Mouse (Mus musculus) regulatory T cell (primary cell): ENCODE results near the gene Trim8.

Source experiments
- in situ Hi-C: fragments of 300-600 bp; cut with MboI, MseI; formaldehyde crosslinking; loops from one replicate; pipeline ENCODE4 v1.15.1; 2025; ENCODE audit warnings: high pct_unique_total_duplicates

Gene Trim8

DNA sequence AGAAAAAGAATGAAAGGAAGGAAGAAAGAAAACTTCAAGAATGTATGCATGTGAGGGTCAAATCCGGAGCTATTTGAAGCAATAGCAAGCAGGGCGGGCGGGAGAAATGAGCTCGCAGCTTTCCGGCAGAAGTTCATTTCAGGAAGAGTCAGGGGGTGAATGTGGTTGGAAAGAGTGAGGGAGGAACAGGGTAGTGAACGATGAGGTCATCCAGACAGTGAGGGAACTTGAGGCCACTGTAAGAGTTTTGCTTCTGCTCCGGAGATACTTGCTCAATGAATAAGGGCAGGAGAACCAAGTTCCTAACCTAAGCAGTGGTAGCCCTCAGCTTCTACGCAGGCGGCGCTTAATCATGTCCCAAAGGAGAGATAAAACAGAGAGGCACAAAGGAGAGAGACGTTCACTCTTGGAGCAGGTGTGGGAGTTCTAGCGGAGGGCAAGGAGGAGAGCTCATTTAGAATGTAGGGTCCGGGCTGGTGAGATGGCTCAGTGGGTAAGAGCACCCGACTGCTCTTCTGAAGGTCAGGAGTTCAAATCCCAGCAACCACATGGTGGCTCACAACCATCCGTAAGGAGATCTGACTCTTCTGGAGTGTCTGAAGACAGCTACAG, 21.0 kb downstream of the Trim8 start:
- in situ Hi-C loops = loop anchor here (5.0 to 25.0 kb wide), 3 partner anchors 100 to 1160 kb away; partner anchors contain the start of gene Btrc

DNA sequence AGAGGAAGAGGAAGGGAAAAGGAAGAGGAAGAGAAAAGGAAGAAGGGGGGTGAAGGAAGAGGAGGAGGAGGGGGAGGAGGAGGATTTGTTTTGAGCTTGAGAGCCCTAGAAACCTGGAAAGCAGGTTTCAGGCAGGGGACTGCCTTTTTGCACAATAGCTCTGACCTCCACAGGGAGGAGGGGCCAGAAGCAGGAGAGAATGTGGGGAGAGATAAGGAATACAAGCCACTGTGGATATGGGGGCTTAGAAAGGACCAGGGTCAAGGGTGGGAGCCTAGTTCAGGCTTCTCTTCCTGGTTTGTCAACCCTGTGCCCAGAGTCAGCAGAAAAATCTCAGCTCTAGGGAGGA, 21.6 kb downstream of the Trim8 start:
- in situ Hi-C loops = loop anchor here (5.0 to 25.0 kb wide), 3 partner anchors 99 to 1161 kb away; partner anchors contain the start of gene Btrc

DNA sequence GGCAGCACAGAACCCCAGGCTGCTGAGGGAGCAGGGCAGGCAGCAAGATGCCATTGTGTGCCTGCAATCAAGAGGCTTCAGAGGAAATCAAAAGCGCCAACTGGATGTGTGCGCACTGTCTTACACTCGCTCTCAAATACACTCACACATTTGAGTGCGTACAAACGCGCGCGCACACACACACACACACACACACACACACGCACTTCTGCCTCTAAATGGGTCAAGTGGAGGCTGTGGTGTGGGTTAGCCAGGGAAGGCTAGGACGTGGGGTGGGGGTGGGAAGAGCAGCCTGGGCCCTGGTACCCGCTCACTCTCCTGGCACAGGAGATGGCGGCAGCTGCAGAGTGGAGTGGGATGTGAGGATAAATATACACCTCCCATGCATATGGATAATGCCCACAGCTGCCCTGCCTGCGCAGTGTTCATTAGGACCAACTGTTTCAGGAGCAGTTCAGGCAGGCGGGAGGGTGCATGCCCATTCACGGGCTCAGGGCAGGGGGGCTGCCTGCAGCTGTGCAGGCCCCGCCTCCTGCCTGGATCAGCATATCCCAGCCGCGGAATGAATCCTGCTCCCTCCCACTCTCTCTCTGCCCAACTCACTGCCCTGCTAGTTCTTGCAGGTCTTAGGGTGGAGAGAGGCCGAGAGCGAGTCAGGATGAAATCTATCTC, 22.1 kb downstream of the Trim8 start:
- in situ Hi-C loops = loop anchor here (5.0 to 25.0 kb wide), 3 partner anchors 99 to 1161 kb away; partner anchors contain the start of gene Btrc

DNA sequence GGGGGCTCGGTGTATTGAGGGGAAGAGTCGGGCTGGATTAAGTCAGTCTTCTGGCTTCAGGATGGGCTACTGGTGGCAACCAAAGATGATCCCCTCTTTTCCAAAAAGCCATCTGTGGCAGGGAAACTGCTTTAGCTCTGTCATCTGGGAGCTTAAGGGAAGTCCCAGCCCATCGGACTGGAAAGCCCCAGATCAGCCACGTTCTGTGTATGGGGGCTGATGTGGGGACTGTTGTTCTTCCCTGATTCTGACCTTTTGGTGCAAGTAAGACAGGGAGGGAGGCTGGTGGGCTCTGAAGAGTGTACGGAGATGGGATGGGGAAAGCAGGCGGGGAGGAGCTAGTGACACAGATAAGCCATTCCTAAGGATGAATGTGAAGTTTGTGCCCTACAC, 22.6 kb downstream of the Trim8 start:
- in situ Hi-C loops = loop anchor here (5.0 to 25.0 kb wide), 3 partner anchors 98 to 1162 kb away; partner anchors contain the start of gene Btrc

DNA sequence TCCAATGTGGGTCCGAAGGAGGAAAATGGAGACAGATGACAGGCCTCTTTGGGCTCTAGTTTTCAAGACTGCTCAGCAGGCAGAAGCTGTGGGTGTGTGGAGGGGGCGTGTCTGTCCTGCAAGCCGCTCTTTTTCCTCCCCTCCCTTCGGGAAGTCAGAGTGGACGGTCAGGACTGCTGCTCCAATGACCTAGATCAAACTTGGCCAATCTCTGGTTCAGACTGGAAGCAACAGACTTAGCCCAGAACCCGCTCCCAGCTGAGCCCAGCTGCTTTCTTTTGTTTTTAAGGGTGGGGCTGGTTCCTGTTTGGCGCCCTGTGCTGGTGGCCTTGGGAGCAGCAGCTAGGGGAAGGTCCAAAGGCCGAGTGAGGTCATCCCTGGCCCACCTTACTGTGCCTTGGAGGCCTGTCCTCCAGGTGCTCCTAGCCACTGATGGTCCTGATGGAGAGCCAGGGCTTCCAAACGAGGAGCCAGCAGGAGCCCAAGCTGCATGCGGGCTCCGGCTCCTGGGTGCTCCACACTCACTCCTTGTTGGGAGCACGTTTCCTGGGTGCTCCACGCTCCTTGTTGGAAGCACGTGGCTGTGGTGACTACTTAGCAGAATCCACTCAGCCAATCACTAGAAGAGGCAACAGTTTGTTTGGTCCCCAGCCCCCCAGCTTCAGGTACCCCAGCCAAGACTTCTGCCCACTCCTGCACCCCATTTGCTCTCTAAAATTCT, 23.3 kb downstream of the Trim8 start:
- in situ Hi-C loops = loop anchor here (5.0 to 25.0 kb wide), 3 partner anchors 98 to 1162 kb away; partner anchors contain the start of gene Btrc

DNA sequence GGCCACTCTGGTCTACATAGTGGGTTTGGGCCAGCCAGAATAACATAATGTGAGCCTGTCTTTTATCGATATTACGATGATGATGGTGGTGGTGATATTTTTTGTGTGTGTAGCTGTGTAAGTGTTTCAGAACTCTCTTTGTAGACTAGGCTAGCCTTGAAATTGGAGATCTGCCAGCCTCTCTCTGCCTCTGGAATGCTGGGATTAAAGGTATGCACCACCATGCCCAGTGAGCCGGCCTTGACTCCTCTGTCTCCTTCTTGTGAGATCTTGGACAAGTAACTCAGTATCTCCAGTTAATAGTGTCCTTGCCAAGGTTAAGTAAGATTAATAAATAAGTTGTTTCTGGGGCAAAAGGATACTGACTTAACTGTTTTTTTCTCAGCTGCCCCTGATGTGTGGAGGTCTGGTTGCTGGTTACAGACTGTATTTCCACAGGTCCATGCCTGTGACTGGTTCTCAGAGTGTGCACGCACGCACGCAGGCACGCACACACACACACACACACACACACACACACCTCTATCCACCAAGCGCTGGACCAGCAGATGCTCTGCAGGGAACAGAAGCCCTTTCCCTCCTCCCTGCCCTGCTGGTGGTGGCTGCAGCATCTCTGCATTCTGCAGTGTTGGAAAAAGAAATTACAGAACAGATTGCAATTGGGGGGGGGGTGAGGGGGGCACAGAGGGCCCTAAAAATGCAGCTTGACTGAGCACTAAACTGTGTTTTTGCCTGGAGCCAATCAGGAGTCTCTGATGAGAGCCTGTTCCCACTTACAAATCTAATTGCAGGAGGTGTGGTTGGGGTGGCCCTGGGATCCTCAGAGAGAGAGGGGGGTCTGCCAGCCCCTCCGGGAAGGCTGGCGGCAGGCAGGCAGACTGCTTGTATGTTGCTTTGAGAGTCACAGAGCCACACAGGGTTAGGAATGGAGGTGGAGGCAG, 24.5 kb downstream of the Trim8 start:
- in situ Hi-C loops = no loop called here

DNA sequence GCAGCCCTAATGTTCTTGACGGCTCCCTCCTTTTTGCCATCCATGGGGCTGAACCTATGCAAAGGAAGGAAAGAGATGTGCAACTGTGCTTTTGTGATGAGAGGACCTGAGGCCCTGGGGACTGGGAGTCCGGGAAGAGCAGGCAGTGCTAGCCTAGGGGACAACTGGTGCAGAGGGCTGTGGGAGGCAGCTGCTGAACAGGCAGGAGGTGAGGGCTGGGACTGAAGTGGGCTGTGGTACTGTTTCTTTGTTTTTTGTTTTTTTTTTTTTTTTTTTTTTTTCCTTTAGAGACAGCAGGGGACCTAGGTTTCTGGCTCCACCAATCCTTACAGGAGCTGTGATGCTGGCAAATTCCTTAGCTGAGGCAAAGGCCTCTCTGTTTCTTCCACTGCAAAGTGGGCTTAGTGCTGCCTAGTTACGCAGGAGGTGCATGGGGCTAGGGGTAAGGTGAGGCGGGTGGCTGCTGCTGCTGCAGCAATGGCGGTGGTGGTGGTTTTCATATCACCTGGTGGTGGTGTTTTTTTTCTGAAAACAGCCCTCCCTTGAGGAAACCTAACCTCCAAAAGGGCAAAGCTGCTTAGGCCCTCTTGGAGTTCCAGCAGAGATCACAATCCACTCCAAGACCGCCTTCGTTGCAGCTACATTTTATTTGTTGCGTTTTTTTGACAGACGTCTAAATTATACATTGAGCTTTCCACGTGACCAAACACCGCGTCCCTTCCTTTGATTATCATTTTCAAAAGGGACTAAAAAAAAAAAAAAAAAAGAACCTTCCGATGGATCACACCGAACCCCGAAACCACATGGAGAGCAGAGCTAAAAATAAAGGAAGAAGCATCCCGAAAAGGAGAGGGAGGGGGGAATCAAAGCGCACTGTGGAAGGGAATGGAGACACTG, 26.4 kb downstream of the Trim8 start:
- in situ Hi-C loops = no loop called here

DNA sequence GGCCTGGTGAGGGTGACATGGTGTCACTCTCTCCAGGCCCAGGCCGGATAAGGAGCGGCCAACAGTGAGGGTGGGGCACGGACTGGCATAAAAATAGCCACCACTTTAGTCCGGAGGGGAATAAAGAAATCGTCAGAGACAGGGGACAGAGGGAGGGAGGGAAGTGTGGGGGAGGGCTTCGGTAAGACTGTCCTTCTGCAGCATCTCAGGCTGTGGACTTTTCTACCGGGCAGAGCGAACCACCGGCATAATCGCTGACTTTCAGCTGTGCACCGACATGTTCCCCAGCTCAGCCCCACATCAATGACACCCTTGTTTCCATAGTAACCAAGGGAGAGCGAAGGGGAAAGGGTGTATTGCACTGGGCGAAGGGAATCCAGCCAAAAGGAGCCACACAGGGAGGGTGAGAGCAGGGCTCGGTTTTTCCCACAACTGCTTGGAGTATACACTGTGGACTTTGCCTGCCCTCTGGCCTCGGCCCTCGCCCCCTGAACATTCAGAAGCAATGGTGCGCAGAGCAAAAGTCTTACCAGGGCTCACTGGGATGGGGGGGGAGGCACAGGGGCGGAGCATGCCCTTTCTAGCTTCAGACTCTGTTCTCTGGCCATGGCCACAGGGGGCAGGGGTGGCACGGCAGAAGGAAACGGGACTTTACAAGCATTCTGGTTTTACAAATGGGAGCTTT, 27.2 kb downstream of the Trim8 start:
- in situ Hi-C loops = no loop called here

DNA sequence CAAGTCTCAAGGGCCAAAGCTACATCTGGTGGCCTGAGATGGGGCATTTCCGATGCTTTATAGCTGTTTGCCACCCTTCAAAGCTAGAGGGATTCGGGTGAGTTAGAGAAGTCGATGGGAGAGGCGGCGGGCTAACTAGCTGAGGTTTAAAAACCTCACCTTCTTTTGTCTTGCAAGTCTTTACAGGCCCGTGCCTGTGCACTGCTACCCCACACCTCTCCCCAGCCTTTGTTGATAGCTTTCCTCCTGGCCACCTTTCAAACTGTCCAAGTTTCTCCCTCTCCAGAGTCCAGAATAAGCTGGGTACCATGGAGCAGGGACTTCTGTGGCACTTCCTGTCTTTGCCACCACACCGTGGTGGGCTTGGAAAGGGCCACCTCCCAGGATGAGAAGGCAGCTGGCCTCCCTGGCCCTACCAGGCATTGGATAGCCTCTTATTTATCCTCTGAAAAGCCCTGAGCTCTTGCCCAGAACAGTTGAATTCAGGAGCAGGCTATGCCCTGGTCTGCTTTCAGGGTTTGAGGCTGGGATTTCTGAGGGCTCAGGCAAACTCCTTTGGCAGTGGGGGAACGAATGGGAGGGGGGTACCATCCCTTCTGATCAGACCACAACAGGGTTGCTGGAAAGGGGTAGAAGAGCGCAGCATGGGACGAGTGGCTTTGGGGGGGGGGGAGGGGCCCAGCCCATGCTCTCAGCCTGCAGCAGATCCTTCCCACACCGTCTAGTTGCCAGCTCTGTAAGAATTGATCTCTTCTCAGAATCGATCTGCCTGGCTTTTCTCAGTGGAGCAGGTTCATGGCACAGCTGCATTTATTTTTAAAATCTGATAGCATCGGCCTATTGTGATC, 28.3 kb downstream of the Trim8 start:
- in situ Hi-C loops = no loop called here

DNA sequence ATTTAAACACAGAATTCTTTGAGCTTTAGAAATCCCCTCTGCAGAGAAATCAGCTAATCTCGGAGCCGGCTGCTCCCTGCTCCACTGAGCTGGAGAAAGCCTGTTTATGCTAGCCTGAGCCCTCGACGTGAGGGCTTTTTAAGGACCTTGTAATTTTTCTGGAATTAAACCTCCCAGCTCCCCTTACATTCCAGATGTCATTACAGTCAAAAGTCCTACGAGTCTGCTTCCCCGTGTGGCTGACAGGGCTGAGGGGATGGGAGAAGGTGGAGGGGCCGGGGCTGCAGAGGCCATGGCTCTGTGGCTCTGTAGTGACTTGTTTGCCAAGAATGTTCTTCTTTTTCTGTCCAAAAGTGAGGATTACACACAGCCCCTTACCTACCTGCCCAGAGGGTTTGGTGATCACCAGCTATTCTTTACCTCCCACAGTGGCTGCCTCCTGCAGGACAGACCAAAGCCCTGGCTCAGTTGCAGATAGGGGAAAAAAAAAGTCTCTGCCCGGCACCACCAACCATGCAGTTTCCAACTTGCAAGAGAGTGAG, 29.0 kb downstream of the Trim8 start:
- in situ Hi-C loops = no loop called here

DNA sequence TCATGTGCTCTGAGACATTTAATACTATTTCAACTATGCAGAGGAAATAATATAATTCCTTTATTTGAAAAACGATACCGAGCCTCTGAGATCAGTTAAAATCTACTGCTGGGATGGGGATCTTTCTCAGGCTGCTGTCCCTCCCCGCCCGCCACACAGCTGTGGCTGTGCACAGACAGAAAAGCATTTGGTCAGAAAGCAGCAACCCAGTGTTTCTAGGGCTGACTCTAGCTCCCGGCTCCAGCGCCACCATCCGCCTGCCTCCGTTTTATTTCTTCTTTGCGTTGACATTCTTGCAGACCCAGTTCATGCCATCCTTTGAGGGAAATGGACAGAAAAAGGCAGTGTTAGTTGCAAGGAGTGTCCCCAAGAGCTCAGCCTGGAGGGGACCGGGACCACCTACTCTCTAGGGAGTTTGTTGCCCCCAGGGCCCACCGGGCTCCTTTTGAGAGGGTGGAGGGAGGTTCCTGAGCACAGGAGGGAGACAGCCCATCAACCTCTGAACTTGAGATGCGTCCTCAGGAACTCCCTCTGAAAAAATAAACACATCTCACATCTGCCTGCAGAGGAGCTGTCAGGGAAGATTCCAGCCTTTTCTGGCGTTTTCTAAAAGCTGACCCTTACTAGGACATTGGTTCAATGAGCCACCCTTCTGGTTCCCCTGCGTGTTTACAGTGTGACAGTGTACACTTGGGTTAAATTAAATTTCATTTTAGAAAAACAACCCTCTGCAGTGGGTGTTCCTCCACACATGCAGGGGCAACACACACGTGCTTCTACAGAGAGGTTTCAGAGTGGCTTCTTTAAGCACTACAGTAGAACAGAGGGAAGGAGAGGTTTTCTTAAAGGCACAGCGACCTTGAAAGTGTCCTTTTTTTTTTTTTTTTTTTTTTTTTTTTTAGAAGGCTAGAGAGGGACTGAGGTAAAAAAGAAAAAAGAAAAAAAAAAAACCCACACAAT, 29.8 kb downstream of the Trim8 start:
- in situ Hi-C loops = no loop called here

DNA sequence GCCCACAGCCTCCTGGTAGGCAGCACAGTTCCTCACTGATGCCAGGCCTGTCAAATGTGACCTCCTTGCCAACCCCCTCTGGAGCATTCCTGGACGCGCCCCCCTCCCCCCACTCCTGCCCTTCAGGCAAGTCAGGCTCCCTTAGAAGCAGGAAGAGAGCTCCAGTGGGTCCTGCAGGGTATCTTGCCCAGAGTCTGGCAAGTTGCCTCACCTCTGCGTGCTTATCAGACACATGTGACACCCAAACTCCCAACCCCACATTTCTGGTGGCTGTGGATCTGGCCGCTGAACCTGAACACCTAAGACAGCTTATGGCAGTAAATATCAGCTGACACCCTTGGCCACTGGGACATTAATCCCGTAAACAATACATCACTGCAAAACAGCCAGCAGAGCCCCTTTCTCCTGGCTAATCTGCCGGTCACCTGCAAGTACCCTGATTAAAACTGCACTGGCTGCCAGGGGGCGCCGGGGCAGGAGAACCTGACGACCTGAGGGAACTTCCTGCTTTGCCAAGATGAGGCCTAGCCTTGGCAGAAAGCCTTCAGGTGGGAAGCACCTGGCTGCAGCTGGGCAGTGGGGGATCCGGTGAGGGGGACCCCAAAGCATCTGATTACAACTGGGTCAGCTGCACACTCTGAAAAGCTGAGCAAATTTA, 30.7 kb downstream of the Trim8 start:
- in situ Hi-C loops = no loop called here

DNA sequence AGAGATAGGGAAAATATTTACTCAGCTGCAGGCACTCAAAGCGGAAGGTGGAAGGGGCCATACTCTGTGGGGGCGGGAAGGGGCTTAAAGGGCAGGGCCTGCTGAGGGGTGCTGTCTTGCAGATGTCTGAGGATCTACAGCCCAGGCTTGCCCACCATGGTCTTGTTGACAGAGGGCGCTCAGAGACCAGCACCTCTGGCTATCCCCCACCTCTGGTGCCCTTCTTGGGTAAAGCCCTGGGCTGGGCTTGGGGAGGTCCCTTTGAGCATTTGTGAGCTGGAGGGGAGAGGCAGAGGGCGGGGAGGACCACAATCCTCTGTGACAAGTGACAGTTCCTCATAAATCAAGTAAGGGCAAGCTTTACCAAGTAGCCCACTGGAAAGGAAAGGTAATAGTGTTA, 31.6 kb downstream of the Trim8 start:
- in situ Hi-C loops = no loop called here

DNA sequence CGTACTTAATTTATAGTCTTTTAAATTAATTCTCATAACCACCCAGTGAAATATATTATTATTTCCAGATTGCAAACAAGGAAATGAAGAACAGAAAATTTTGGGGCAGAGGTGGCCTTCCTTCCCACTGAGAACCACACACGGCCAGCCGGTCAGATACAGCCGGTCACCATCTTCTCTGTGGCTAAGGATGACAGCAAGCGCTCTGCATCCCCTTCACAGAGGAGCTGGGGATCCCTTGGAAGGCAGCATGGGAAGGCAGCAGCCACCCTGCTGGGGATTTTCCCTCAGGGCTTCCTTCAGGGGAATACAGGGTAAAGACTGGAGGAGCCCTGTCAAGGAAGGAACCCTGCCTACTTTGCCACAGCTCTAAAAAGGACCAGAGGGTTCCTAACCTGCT, 32.0 kb downstream of the Trim8 start:
- in situ Hi-C loops = no loop called here

DNA sequence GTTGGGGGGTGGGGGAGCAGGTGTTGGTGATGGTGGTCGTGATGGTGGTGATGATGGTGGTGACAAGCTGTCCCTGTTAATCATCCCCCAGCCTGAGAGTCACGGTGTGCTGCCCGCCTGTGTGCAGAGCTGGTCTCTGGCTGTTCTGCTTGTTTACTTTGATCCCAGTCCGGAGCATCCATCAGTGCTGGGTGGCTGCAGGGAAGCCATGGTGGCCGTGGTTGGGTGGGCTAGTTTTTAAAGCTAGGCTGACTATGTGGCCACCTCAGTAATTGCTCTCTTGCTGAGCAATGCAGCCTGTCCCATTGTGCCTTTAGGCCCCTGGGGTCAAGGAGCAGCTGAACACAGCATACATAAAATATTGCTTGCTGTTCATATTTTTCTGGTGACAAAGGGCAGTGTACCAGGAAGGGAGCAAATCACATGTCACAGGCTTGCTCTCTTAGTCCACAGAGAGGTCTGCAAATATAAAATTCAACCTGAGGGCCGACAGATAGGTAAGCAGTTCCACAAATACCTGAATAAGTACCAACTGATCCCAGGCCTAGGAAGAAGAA, 33.1 kb downstream of the Trim8 start:
- in situ Hi-C loops = no loop called here

DNA sequence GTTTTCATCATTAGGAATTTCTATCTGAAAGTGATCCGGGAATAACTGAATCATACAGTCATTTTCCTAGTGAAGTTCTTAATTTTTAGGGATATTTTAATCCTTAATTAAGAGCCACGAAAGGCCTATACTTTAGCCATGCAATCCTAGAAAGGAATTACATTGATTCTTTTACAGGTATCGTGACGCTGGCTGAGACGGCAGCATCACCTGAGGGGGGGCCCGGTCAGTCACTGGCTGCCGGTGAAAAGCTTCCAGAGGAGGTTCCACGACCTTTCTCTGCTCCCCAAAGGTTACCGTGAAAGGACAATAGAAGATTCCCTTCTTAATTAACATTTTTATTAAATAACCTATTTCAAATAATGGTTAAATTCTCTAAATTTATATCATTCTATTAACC, 35.9 kb downstream of the Trim8 start:
- in situ Hi-C loops = no loop called here

DNA sequence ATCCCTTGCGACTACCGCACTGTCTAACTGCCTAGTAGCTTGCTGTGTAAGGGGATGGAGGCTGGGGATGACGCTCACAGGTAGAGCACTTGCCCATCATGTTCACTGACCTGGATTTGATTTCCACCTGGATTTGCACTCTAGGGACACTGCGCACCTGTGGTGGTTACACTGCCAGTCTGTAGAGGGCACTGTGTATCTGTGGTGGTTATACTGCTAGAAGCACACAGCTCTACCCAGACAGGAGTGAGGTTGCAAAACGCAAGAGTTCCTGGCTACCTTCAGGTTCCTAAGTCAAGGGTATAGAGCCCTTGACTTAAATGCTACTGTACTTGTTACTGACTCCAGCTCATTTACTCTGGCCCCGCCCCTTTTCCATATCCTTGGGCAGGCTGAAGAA, 36.7 kb downstream of the Trim8 start:
- in situ Hi-C loops = no loop called here
